Mouse (Mus musculus): Measurements from ENCODE around the gene Zfp367. TPM values are rescaled to one million over a fixed set of nuclear protein-coding genes. Genes with fewer than 3 reads are reported as not detected.

Gene Zfp367
- polyA plus RNA-seq, 1 experiment from 2014 or later, result 10.8 TPM

- WGBS, result under 1% methylated on average over 30 of the region's 31 CpGs
- ATAC-seq, result peak; percentile 99
These were observed 8.5 kb upstream of the Zfp367 start, which contains the start of gene Habp4 for GRCm38 (mm10) chr13:64161548-64161915. Gene Habp4, plus strand, starts transcription at chr13:64161824.

GRCm38 (mm10) chr13:64156966-64157365 is 4.0 kb upstream of the Zfp367 start:
- no peak overlapping the region for H3K4me3 ChIP-seq (replicated peaks; ENCODE audit: low read length)
- H3K4me2 ChIP-seq (ENCODE audit: low read length), result no peak overlapping the region
- no peak for ATAC-seq
- H3K9me3 ChIP-seq (ENCODE audit: control insufficient read depth, low read length), result no peaks in the 10 kb centered on the region
- no peak overlapping the region for H3K9ac ChIP-seq (replicated peaks; ENCODE audit: low read depth, low read length)
- H3K27me3 ChIP-seq (replicated peaks; ENCODE audit: control insufficient read depth, insufficient read depth, low read length), result peaks cover 5% of the 10 kb centered on the region; the same call in 1 of the 2 replicates
- H3K27ac ChIP-seq (ENCODE audit: low read length), result no peak overlapping the region
- peaks cover 13% of the 10 kb centered on the region; the same call in 1 of the 2 replicates for H3K4me1 ChIP-seq (replicated peaks; ENCODE audit: control insufficient read depth, insufficient read depth, low read length)
- no peaks in the 10 kb centered on the region for H3K36me3 ChIP-seq (ENCODE audit: control insufficient read depth, insufficient read depth)

More at GRCm38 (mm10) chr13:64161548-64161915, 8.5 kb upstream of the Zfp367 start, which contains the start of gene Habp4:
- Histone ChIP-seq H3K27me3 (replicated peaks; ENCODE audit: control insufficient read depth, insufficient read depth, low read length) (peaks cover 8% of the 10 kb centered on the region), H3K9ac (replicated peaks; ENCODE audit: low read depth, low read length) (peak within 1 kb of the TSS; percentile 78), H3K36me3 (ENCODE audit: control insufficient read depth, insufficient read depth) (no peaks in the 10 kb centered on the region), H3K4me2 (ENCODE audit: low read length) (peak within 1 kb of the TSS; percentile 98), H3K27ac (ENCODE audit: low read length) (no peak within 1 kb of the TSS; the same call in 1 of the 2 replicates), H3K4me3 (replicated peaks; ENCODE audit: low read length) (peak within 1 kb of the TSS; percentile 78), H3K9me3 (ENCODE audit: control insufficient read depth, low read length) (no peaks in the 10 kb centered on the region; the same call in 1 of the 2 replicates), H3K4me1 (replicated peaks; ENCODE audit: control insufficient read depth, insufficient read depth, low read length) (peaks cover 16% of the 10 kb centered on the region)

GRCm38 (mm10) chr13:64155171-64155571 is 2.2 kb upstream of the Zfp367 start:
- WGBS, result 20% methylated on average over 1 of the region's 1 CpGs
- ATAC-seq, result no peak
- Histone ChIP-seq H3K27ac (ENCODE audit: low read length) (no peak overlapping the region), H3K4me1 (replicated peaks; ENCODE audit: control insufficient read depth, insufficient read depth, low read length) (peaks cover 17% of the 10 kb centered on the region), H3K9ac (replicated peaks; ENCODE audit: low read depth, low read length) (no peak overlapping the region), H3K27me3 (replicated peaks; ENCODE audit: control insufficient read depth, insufficient read depth, low read length) (peaks cover 2% of the 10 kb centered on the region; the same call in 1 of the 2 replicates), H3K9me3 (ENCODE audit: control insufficient read depth, low read length) (no peaks in the 10 kb centered on the region), H3K4me3 (replicated peaks; ENCODE audit: low read length) (no peak overlapping the region), H3K36me3 (ENCODE audit: control insufficient read depth, insufficient read depth) (no peaks in the 10 kb centered on the region), H3K4me2 (ENCODE audit: low read length) (no peak overlapping the region)

- no peak overlapping the region for H3K27ac ChIP-seq (ENCODE audit: low read length)
- WGBS, result 53% methylated on average over 2 of the region's 2 CpGs
- no peak for ATAC-seq
These were observed 1.6 kb upstream of the Zfp367 start for GRCm38 (mm10) chr13:64154651-64155050.

GRCm38 (mm10) chr13:64153751-64154267 is 807 bp upstream of the Zfp367 start:
- Histone ChIP-seq H3K4me3 (replicated peaks; ENCODE audit: low read length) (peak overlapping the region; percentile 78), H3K4me1 (replicated peaks; ENCODE audit: control insufficient read depth, insufficient read depth, low read length) (peaks cover 20% of the 10 kb centered on the region), H3K27ac (ENCODE audit: low read length) (no peak overlapping the region), H3K9ac (replicated peaks; ENCODE audit: low read depth, low read length) (no peak overlapping the region), H3K27me3 (replicated peaks; ENCODE audit: control insufficient read depth, insufficient read depth, low read length) (peaks cover 2% of the 10 kb centered on the region; the same call in 1 of the 2 replicates), H3K9me3 (ENCODE audit: control insufficient read depth, low read length) (no peaks in the 10 kb centered on the region), H3K36me3 (ENCODE audit: control insufficient read depth, insufficient read depth) (no peaks in the 10 kb centered on the region), H3K4me2 (ENCODE audit: low read length) (peak overlapping the region; percentile 90)
- WGBS, result 1% methylated on average over 17 of the region's 18 CpGs
- peak; percentile 22 for ATAC-seq

More at GRCm38 (mm10) chr13:64154651-64155050, 1.6 kb upstream of the Zfp367 start:
- no peaks in the 10 kb centered on the region for H3K9me3 ChIP-seq (ENCODE audit: control insufficient read depth, low read length)
- no peak overlapping the region for H3K4me2 ChIP-seq (ENCODE audit: low read length)
- H3K4me3 ChIP-seq (replicated peaks; ENCODE audit: low read length), result no peak overlapping the region
- H3K27me3 ChIP-seq (replicated peaks; ENCODE audit: control insufficient read depth, insufficient read depth, low read length), result peaks cover 2% of the 10 kb centered on the region; the same call in 1 of the 2 replicates
- H3K9ac ChIP-seq (replicated peaks; ENCODE audit: low read depth, low read length), result no peak overlapping the region
- H3K4me1 ChIP-seq (replicated peaks; ENCODE audit: control insufficient read depth, insufficient read depth, low read length), result peaks cover 20% of the 10 kb centered on the region
- H3K36me3 ChIP-seq (ENCODE audit: control insufficient read depth, insufficient read depth), result no peaks in the 10 kb centered on the region

GRCm38 (mm10) chr13:64152671-64153082 is 325 bp downstream of the Zfp367 start:
- Histone ChIP-seq H3K4me3 (replicated peaks; ENCODE audit: low read length) (peak overlapping the region; percentile 78), H3K36me3 (ENCODE audit: control insufficient read depth, insufficient read depth) (no peaks in the 10 kb centered on the region), H3K4me2 (ENCODE audit: low read length) (peak overlapping the region; percentile 90), H3K4me1 (replicated peaks; ENCODE audit: control insufficient read depth, insufficient read depth, low read length) (peaks cover 20% of the 10 kb centered on the region), H3K27ac (ENCODE audit: low read length) (peak overlapping the region; percentile 81), H3K9ac (replicated peaks; ENCODE audit: low read depth, low read length) (peak overlapping the region; percentile 58), H3K27me3 (replicated peaks; ENCODE audit: control insufficient read depth, insufficient read depth, low read length) (peaks cover 2% of the 10 kb centered on the region; the same call in 1 of the 2 replicates), H3K9me3 (ENCODE audit: control insufficient read depth, low read length) (no peaks in the 10 kb centered on the region)
- WGBS, result under 1% methylated on average over 61 of the region's 61 CpGs
- peak; percentile 47 for ATAC-seq

GRCm38 (mm10) chr13:64152241-64152669 is 747 bp downstream of the Zfp367 start:
- Histone ChIP-seq H3K27ac (ENCODE audit: low read length) (peak overlapping the region; percentile 81), H3K9ac (replicated peaks; ENCODE audit: low read depth, low read length) (peak overlapping the region; percentile 58), H3K36me3 (ENCODE audit: control insufficient read depth, insufficient read depth) (no peaks in the 10 kb centered on the region), H3K4me1 (replicated peaks; ENCODE audit: control insufficient read depth, insufficient read depth, low read length) (peaks cover 20% of the 10 kb centered on the region), H3K9me3 (ENCODE audit: control insufficient read depth, low read length) (no peaks in the 10 kb centered on the region), H3K4me3 (replicated peaks; ENCODE audit: low read length) (peak overlapping the region; percentile 78), H3K27me3 (replicated peaks; ENCODE audit: control insufficient read depth, insufficient read depth, low read length) (peaks cover 2% of the 10 kb centered on the region; the same call in 1 of the 2 replicates), H3K4me2 (ENCODE audit: low read length) (peak overlapping the region; percentile 90)
- WGBS, result 0% methylated on average over 31 of the region's 42 CpGs
- ATAC-seq, result peak; percentile 14

GRCm38 (mm10) chr13:64150121-64150520 is 2.9 kb downstream of the Zfp367 start:
- H3K9ac ChIP-seq (replicated peaks; ENCODE audit: low read depth, low read length), result no peak overlapping the region
- no peaks in the 10 kb centered on the region for H3K9me3 ChIP-seq (ENCODE audit: control insufficient read depth, low read length)
- H3K36me3 ChIP-seq (ENCODE audit: control insufficient read depth, insufficient read depth), result no peaks in the 10 kb centered on the region
- no peak overlapping the region for H3K4me3 ChIP-seq (replicated peaks; ENCODE audit: low read length)
- no peak overlapping the region for H3K27ac ChIP-seq (ENCODE audit: low read length)
- no peak for ATAC-seq
- no peak overlapping the region; the same call in 1 of the 2 replicates for H3K4me2 ChIP-seq (ENCODE audit: low read length)
- WGBS, result 72% methylated on average over 5 of the region's 5 CpGs
- H3K27me3 ChIP-seq (replicated peaks; ENCODE audit: control insufficient read depth, insufficient read depth, low read length), result no peaks in the 10 kb centered on the region
- peaks cover 18% of the 10 kb centered on the region for H3K4me1 ChIP-seq (replicated peaks; ENCODE audit: control insufficient read depth, insufficient read depth, low read length)

- no peaks in the 10 kb centered on the region for H3K27me3 ChIP-seq (replicated peaks; ENCODE audit: control insufficient read depth, insufficient read depth, low read length)
- WGBS, result 46% methylated on average over 15 of the region's 15 CpGs
- H3K36me3 ChIP-seq (ENCODE audit: control insufficient read depth, insufficient read depth), result no peaks in the 10 kb centered on the region
- peak overlapping the region; percentile 91 for H3K4me2 ChIP-seq (ENCODE audit: low read length)
- ATAC-seq, result peak; percentile 79
- no peak overlapping the region for H3K27ac ChIP-seq (ENCODE audit: low read length)
- H3K9ac ChIP-seq (replicated peaks; ENCODE audit: low read depth, low read length), result peak overlapping the region; percentile 60
- no peaks in the 10 kb centered on the region for H3K9me3 ChIP-seq (ENCODE audit: control insufficient read depth, low read length)
- H3K4me3 ChIP-seq (replicated peaks; ENCODE audit: low read length), result peak overlapping the region; percentile 52
- peaks cover 4% of the 10 kb centered on the region for H3K4me1 ChIP-seq (replicated peaks; ENCODE audit: control insufficient read depth, insufficient read depth, low read length)
These were observed 23.2 kb downstream of the Zfp367 start for GRCm38 (mm10) chr13:64129616-64130375.

All from forebrain, embryonic 16.5 days (tissue).